Mouse (Mus musculus): ENCODE data around the gene Slc30a3. TPM values are rescaled to one million over a fixed set of nuclear protein-coding genes. Genes with fewer than 3 reads are reported as not detected.
"Not testable (repeated sequence)": the region's sequence is repeated elsewhere in the genome, so short reads cannot be mapped to it uniquely, and the experiment has no call there.

The Slc30a3 gene
- polyA plus RNA-seq, 1 experiment from 2014 or later, result 0.73 TPM

GRCm38 (mm10) chr5:31038171-31038845 lies 69.7 kb downstream of the Slc30a3 start:
- H3K4me3 ChIP-seq, result no peak overlapping the region
- no peak overlapping the region for H3K27ac ChIP-seq
- H3K4me2 ChIP-seq, result no peak overlapping the region
- no peak overlapping the region for H3K9ac ChIP-seq
- H3K36me3 ChIP-seq, result peaks cover 67% of the 10 kb centered on the region
- no peak for ATAC-seq (ENCODE audit: insufficient number of reproducible peaks, insufficient read depth, low FRiP score, low TSS enrichment, low read depth)
- no peaks in the 10 kb centered on the region for H3K9me3 ChIP-seq
- 91% methylated on average over 7 of the region's 7 CpGs for WGBS
- no peaks in the 10 kb centered on the region for H3K27me3 ChIP-seq
- no peaks in the 10 kb centered on the region for H3K4me1 ChIP-seq

- not testable (repeated sequence) for H3K27me3 ChIP-seq; ATAC-seq (ENCODE audit: insufficient number of reproducible peaks, insufficient read depth, low FRiP score, low TSS enrichment, low read depth); H3K9me3 ChIP-seq; H3K4me2 ChIP-seq; H3K9ac ChIP-seq; H3K27ac ChIP-seq; H3K4me1 ChIP-seq; H3K4me3 ChIP-seq
- peaks cover 50% of the 10 kb centered on the region for H3K36me3 ChIP-seq
- WGBS, result 81% methylated on average over 11 of the region's 11 CpGs
Measured at GRCm38 (mm10) chr5:31036556-31036955, 71.5 kb downstream of the Slc30a3 start.

Other genes starting within 250 kb of the Slc30a3 start
- 71.1 and 82.2 TPM in 2 replicates for gene Tmem214, start 240.2 kb downstream of the Slc30a3 start, polyA plus RNA-seq (2015; fragmentation: Nextera tagmentation; extraction: Ambion mirVana)
- 28.6 and 32.8 TPM in 2 replicates for gene Agbl5, start 219.5 kb downstream of the Slc30a3 start, polyA plus RNA-seq (2015; fragmentation: Nextera tagmentation; extraction: Ambion mirVana)
- 415 and 422 TPM in 2 replicates for gene Ost4, start 200.4 kb downstream of the Slc30a3 start, polyA plus RNA-seq (2015; fragmentation: Nextera tagmentation; extraction: Ambion mirVana)
- gene Emilin1, start 194.8 kb downstream of the Slc30a3 start, polyA plus RNA-seq (2015; fragmentation: Nextera tagmentation; extraction: Ambion mirVana), result 199 and 251 TPM in 2 replicates
- 17.4 and 17.8 TPM in 2 replicates for gene Khk, start 186.8 kb downstream of the Slc30a3 start, polyA plus RNA-seq (2015; fragmentation: Nextera tagmentation; extraction: Ambion mirVana)
- gene Cgref1, start 162.6 kb downstream of the Slc30a3 start, polyA plus RNA-seq (2015; fragmentation: Nextera tagmentation; extraction: Ambion mirVana), result 8.2 and 11.5 TPM in 2 replicates
- gene Preb, start 147.9 kb downstream of the Slc30a3 start, polyA plus RNA-seq (2015; fragmentation: Nextera tagmentation; extraction: Ambion mirVana), result 132 and 133 TPM in 2 replicates
- 0.08 TPM in 1 of 2 replicates, not detected in the other for gene Tcf23, start 139.6 kb downstream of the Slc30a3 start, polyA plus RNA-seq (2015; fragmentation: Nextera tagmentation; extraction: Ambion mirVana)
- gene Atraid, start 59.9 kb downstream of the Slc30a3 start, polyA plus RNA-seq (2015; fragmentation: Nextera tagmentation; extraction: Ambion mirVana), result 123 and 138 TPM in 2 replicates
- 10.2 and 11.8 TPM in 2 replicates for gene Slc5a6, start 59.3 kb downstream of the Slc30a3 start, polyA plus RNA-seq (2015; fragmentation: Nextera tagmentation; extraction: Ambion mirVana)
- gene Cad, start 53.5 kb downstream of the Slc30a3 start, polyA plus RNA-seq (2015; fragmentation: Nextera tagmentation; extraction: Ambion mirVana), result 27.9 and 30.2 TPM in 2 replicates
- gene Dnajc5g, start 2.0 kb downstream of the Slc30a3 start, polyA plus RNA-seq (2015; fragmentation: Nextera tagmentation; extraction: Ambion mirVana), result not detected in 2 replicates
- gene Trim54, start 8.5 kb upstream of the Slc30a3 start, polyA plus RNA-seq (2015; fragmentation: Nextera tagmentation; extraction: Ambion mirVana), result 0.37 and 0.62 TPM in 2 replicates
- not detected in 2 replicates for gene Ucn, start 30.6 kb upstream of the Slc30a3 start, polyA plus RNA-seq (2015; fragmentation: Nextera tagmentation; extraction: Ambion mirVana)
- gene Mpv17, start 46.0 kb upstream of the Slc30a3 start, polyA plus RNA-seq (2015; fragmentation: Nextera tagmentation; extraction: Ambion mirVana), result 69.4 and 70.2 TPM in 2 replicates
- 0.41 and 2.6 TPM in 2 replicates for gene Gm29609, start 71.7 kb upstream of the Slc30a3 start, polyA plus RNA-seq (2015; fragmentation: Nextera tagmentation; extraction: Ambion mirVana)
- 81.9 and 87.5 TPM in 2 replicates for gene Gtf3c2, start 71.9 kb upstream of the Slc30a3 start, polyA plus RNA-seq (2015; fragmentation: Nextera tagmentation; extraction: Ambion mirVana)
- gene Snx17, start 85.0 kb upstream of the Slc30a3 start, polyA plus RNA-seq (2015; fragmentation: Nextera tagmentation; extraction: Ambion mirVana), result 134 and 155 TPM in 2 replicates
- 61.8 and 71.2 TPM in 2 replicates for gene Eif2b4, start 85.2 kb upstream of the Slc30a3 start, polyA plus RNA-seq (2015; fragmentation: Nextera tagmentation; extraction: Ambion mirVana)
- gene Zfp513, start 94.1 kb upstream of the Slc30a3 start, polyA plus RNA-seq (2015; fragmentation: Nextera tagmentation; extraction: Ambion mirVana), result 11.2 and 14.8 TPM in 2 replicates
- gene Ppm1g, start 112.5 kb upstream of the Slc30a3 start, polyA plus RNA-seq (2015; fragmentation: Nextera tagmentation; extraction: Ambion mirVana), result 130 and 139 TPM in 2 replicates
- 159 and 161 TPM in 2 replicates for gene Nrbp1, start 132.6 kb upstream of the Slc30a3 start, polyA plus RNA-seq (2015; fragmentation: Nextera tagmentation; extraction: Ambion mirVana)
- gene Gm9970, start 133.0 kb upstream of the Slc30a3 start, polyA plus RNA-seq (2015; fragmentation: Nextera tagmentation; extraction: Ambion mirVana), result 0.54 TPM in 1 of 2 replicates, not detected in the other
- gene Krtcap3, start 143.5 kb upstream of the Slc30a3 start, polyA plus RNA-seq (2015; fragmentation: Nextera tagmentation; extraction: Ambion mirVana), result 15.4 and 16.2 TPM in 2 replicates
- gene Ift172, start 182.9 kb upstream of the Slc30a3 start, polyA plus RNA-seq (2015; fragmentation: Nextera tagmentation; extraction: Ambion mirVana), result 44.8 and 47.1 TPM in 2 replicates
- 80.5 and 89.0 TPM in 2 replicates for gene Fndc4, start 187.8 kb upstream of the Slc30a3 start, polyA plus RNA-seq (2015; fragmentation: Nextera tagmentation; extraction: Ambion mirVana)
- gene Gckr, start 189.2 kb upstream of the Slc30a3 start, polyA plus RNA-seq (2015; fragmentation: Nextera tagmentation; extraction: Ambion mirVana), result 0.79 and 1.0 TPM in 2 replicates